Mouse (Mus musculus) CH12.LX (cell line): ENCODE results near the gene Ntn1. TPM values are rescaled to one million over a fixed set of nuclear protein-coding genes. Genes with fewer than 3 reads are reported as not detected.

Experiments used
- DNase-seq: peaks from one replicate; pipeline ENCODE4 v3.0.0-alpha.2; 2013; ENCODE audit errors: extremely low read depth
- H3K27ac ChIP-seq: 2 replicates; pipeline ENCODE4 v1.5.1; 2012; ENCODE audit warnings: low read depth, mild to moderate bottlenecking, control low read depth, moderate library complexity; ENCODE audit not compliant: insufficient read depth
- H3K27me3 ChIP-seq: replicated peaks from 2 replicates; pipeline ENCODE3; 2012; ENCODE audit warnings: inconsistent platforms
- H3K36me3 ChIP-seq, 2 experiments: replicated peaks in 1 of 2; 2 replicates each; pipeline versions ENCODE3 to v1.6.1; 2012; ENCODE audit warnings: inconsistent platforms in 1 of 2, low read length in 1 of 2, mild to moderate bottlenecking in 1 of 2, mixed read lengths in 1 of 2, moderate library complexity in 1 of 2; ENCODE audit not compliant: control insufficient read depth in 1 of 2, insufficient read depth in 1 of 2
- H3K4me1 ChIP-seq, 2 experiments: 2 replicates each; pipeline ENCODE4 v1.6.1; 2012; ENCODE audit warnings: inconsistent platforms in 1 of 2, moderate library complexity in 1 of 2; ENCODE audit not compliant: insufficient read depth in 2 of 2, control insufficient read depth in 1 of 2
- H3K4me2 ChIP-seq: 2 replicates; pipeline ENCODE4 v1.6.1; 2012; ENCODE audit warnings: low read depth, mild to moderate bottlenecking, control low read depth; ENCODE audit not compliant: poor library complexity, insufficient read depth, severe bottlenecking
- H3K4me3 ChIP-seq, 3 experiments: fragments of 150-350 bp in 1 of 3; sonication (generic) in 1 of 3; replicated peaks in 1 of 3; 2 replicates each; pipeline versions ENCODE3 to v1.5.1; 2011 to 2012; ENCODE audit warnings: low read depth in 2 of 3, low read length in 2 of 3, mild to moderate bottlenecking in 2 of 3, moderate library complexity in 2 of 3, control low read depth in 1 of 3, improper control_type of control experiment in 1 of 3, inconsistent platforms in 1 of 3, mixed read lengths in 1 of 3; ENCODE audit not compliant: poor library complexity in 1 of 3
- H3K79me2 ChIP-seq: replicated peaks from 2 replicates; pipeline ENCODE4 v1.6.1; 2012; ENCODE audit warnings: mild to moderate bottlenecking, moderate library complexity; ENCODE audit not compliant: control insufficient read depth, poor library complexity, insufficient read depth, severe bottlenecking; ENCODE audit errors: extremely low read depth
- H3K9ac ChIP-seq: 2 replicates; pipeline ENCODE4 v1.6.1; 2012; ENCODE audit warnings: low read depth, mild to moderate bottlenecking, control low read depth, moderate library complexity; ENCODE audit not compliant: insufficient read depth
- H3K9me3 ChIP-seq: replicated peaks from 2 replicates; pipeline ENCODE3; 2012; ENCODE audit warnings: low read length, inconsistent platforms, mixed read lengths
- BHLHE40 ChIP-seq: IDR thresholded peaks from 2 replicates; pipeline ENCODE4 v1.6.1; 2011; ENCODE audit warnings: mild to moderate bottlenecking, low read depth, low read length, improper control_type of control experiment
- EP300 ChIP-seq: IDR thresholded peaks from 2 replicates; pipeline ENCODE4 v1.6.1; 2011; ENCODE audit warnings: low read length, improper control_type of control experiment
- HCFC1 ChIP-seq: IDR thresholded peaks from 2 replicates; pipeline ENCODE4 v1.6.1; 2012; ENCODE audit warnings: low read depth, mild to moderate bottlenecking, inconsistent platforms, low read length, improper control_type of control experiment
- JUN ChIP-seq: IDR thresholded peaks from 2 replicates; pipeline ENCODE4 v1.6.1; 2011; ENCODE audit warnings: low read depth, mild to moderate bottlenecking, low read length, improper control_type of control experiment, moderate library complexity; ENCODE audit not compliant: insufficient read depth
- MAFK ChIP-seq: IDR thresholded peaks from 2 replicates; pipeline ENCODE4 v1.6.1; 2011; ENCODE audit warnings: low read length, improper control_type of control experiment; ENCODE audit not compliant: insufficient replicate concordance
- MAX ChIP-seq: IDR thresholded peaks from 2 replicates; pipeline ENCODE4 v1.6.1; 2011; ENCODE audit warnings: low read length, improper control_type of control experiment
- MAZ ChIP-seq: IDR thresholded peaks from 2 replicates; pipeline ENCODE4 v1.6.1; 2012; ENCODE audit warnings: low read depth, mild to moderate bottlenecking, inconsistent platforms, low read length, improper control_type of control experiment, moderate library complexity
- MEF2A ChIP-seq: IDR thresholded peaks from 2 replicates; pipeline ENCODE4 v1.6.1; 2014; ENCODE audit warnings: low read depth, mild to moderate bottlenecking, inconsistent platforms, low read length, improper control_type of control experiment, borderline replicate concordance
- MXI1 ChIP-seq: IDR thresholded peaks from 2 replicates; pipeline ENCODE4 v1.6.1; 2011; ENCODE audit warnings: mild to moderate bottlenecking, low read depth, low read length, improper control_type of control experiment
- NELFE ChIP-seq: IDR thresholded peaks from 2 replicates; pipeline ENCODE4 v1.6.1; 2011; ENCODE audit warnings: low read depth, low read length, improper control_type of control experiment
- NRF1 ChIP-seq: IDR thresholded peaks from 2 replicates; pipeline ENCODE4 v1.6.1; 2014; ENCODE audit warnings: low read depth, mild to moderate bottlenecking, inconsistent platforms, low read length, improper control_type of control experiment, moderate library complexity
- RAD21 ChIP-seq: IDR thresholded peaks from 2 replicates; pipeline ENCODE4 v1.6.1; 2011; ENCODE audit warnings: low read depth, mild to moderate bottlenecking, low read length, improper control_type of control experiment, moderate library complexity
- SIN3A ChIP-seq: IDR thresholded peaks from 2 replicates; pipeline ENCODE4 v1.6.1; 2012; ENCODE audit warnings: low read length, improper control_type of control experiment, inconsistent platforms
- TBP ChIP-seq: conservative IDR thresholded peaks from 2 replicates; pipeline ENCODE4 v1.6.1; 2011; ENCODE audit warnings: low read depth, low read length, improper control_type of control experiment
- TCF12 ChIP-seq: IDR thresholded peaks from 2 replicates; pipeline ENCODE4 v1.6.1; 2014; ENCODE audit warnings: low read depth, mild to moderate bottlenecking, inconsistent platforms, low read length, improper control_type of control experiment
- UBTF ChIP-seq: IDR thresholded peaks from 2 replicates; pipeline ENCODE4 v1.6.1; 2012; ENCODE audit warnings: low read depth, mild to moderate bottlenecking, inconsistent platforms, low read length, improper control_type of control experiment, moderate library complexity
- dilution Hi-C: fragments of 300-500 bp; cut with MboI; formaldehyde crosslinking; loops from 2 replicates; pipeline ENCODE4 v1.14.3; 2020; ENCODE audit warnings: low sequenced_read_pairs; ENCODE audit not compliant: extremely low pct_unique_long_range_greater_than_20kb, extremely low pct_ligation_motif_present
- in situ Hi-C: fragments of 300-500 bp; cut with MboI; formaldehyde crosslinking; loops from 3 replicates; pipeline ENCODE4 v1.14.3; 2019; ENCODE audit warnings: low sequenced_read_pairs, low pct_ligation_motif_present, low pct_unique_long_range_greater_than_20kb, mixed read lengths
- polyA plus RNA-seq: library from polyadenylated mRNA; unstranded; fragments of >175 nt; gene quantifications from 2 replicates; pipeline ENCODE4 v1.2.1, GENCODE M21; 2012; ENCODE audit warnings: low read depth; ENCODE audit not compliant: insufficient read length
- total RNA-seq, 2 experiments: library from RNA; depleted of rRNA; stranded (reverse); fragments of 300-350 nt in 1 of 2; fragments of >200 nt in 1 of 2; gene quantifications; 2 replicates each; pipeline ENCODE4 v1.2.3; 2012 to 2014

Ntn1 gene
- total and polyA plus RNA-seq, 3 experiments, result 0.54 to 1.2 (median 0.59) TPM

- dilution Hi-C loops, result no loop called here
- no peaks in the 10 kb centered on the region for H3K9me3 ChIP-seq
- no peak overlapping the region for H3K4me2 ChIP-seq
- in situ Hi-C loops, result no loop called here
- no peak for DNase-seq
- no peak overlapping the region for H3K27ac ChIP-seq
- no peak overlapping the region for H3K9ac ChIP-seq
- no peaks in the 10 kb centered on the region for H3K79me2 ChIP-seq
- H3K36me3 ChIP-seq, result no peaks in the 10 kb centered on the region
- H3K27me3 ChIP-seq, result no peaks in the 10 kb centered on the region
- H3K4me3 ChIP-seq, result no peak overlapping the region
- H3K4me1 ChIP-seq, result no peaks in the 10 kb centered on the region
- no peak for TF ChIP-seq JUN
- TF ChIP-seq UBTF, result no peak
- no peak for TF ChIP-seq MAZ
- no peak for TF ChIP-seq MAX
- no peak for TF ChIP-seq NELFE
Observed at GRCm38 (mm10) chr11:68270730-68271467, 129.7 kb downstream of the Ntn1 start.

GRCm38 (mm10) chr11:68264276-68264675 lies 136.3 kb downstream of the Ntn1 start:
- H3K9me3 ChIP-seq, result no peaks in the 10 kb centered on the region
- H3K4me2 ChIP-seq, result no peak overlapping the region
- no peak overlapping the region for H3K4me3 ChIP-seq
- no peak for DNase-seq
- no peaks in the 10 kb centered on the region for H3K79me2 ChIP-seq
- peaks cover 0 to 12% of the 10 kb centered on the region in 2 experiments; a peak in 2 of 4 replicates for H3K4me1 ChIP-seq
- dilution Hi-C loops, result no loop called here
- no peak overlapping the region for H3K9ac ChIP-seq
- no peaks in the 10 kb centered on the region for H3K27me3 ChIP-seq
- in situ Hi-C loops, result no loop called here
- no peak overlapping the region for H3K27ac ChIP-seq
- no peak for TF ChIP-seq EP300
- TF ChIP-seq RAD21, result no peak
- no peak for TF ChIP-seq UBTF
- no peak for TF ChIP-seq SIN3A
- TF ChIP-seq MEF2A, result no peak
- TF ChIP-seq MAFK, result no peak
- TF ChIP-seq NRF1, result no peak
- TF ChIP-seq BHLHE40, result no peak
- TF ChIP-seq TBP, result no peak
- TF ChIP-seq MAX, result no peak
- TF ChIP-seq NELFE, result no peak
- no peak for TF ChIP-seq HCFC1
- no peak for TF ChIP-seq TCF12
- TF ChIP-seq JUN, result no peak
- no peak for TF ChIP-seq MXI1
- no peaks in the 10 kb centered on the region for H3K36me3 ChIP-seq
